In the genomic region with DNA sequence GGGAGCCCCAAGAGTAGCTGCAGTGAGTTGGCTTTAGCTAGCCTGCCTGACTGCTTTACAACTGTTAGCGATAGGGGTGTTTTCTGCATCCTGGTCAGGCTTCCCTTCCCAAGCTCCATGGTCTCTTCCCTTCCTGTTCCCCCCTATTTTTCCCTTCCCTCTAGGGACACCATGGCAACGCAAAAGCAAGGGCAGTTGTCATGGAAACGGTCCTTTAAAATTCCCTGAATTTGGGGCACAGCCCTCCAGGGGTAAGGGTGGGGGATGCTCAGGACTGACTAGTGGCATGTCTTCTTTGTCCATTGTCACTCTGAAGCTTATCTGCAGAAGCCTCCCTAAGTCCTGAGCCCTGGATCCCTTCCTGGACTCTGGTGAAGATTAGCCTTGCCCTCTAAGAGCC, we compare ENCODE assay signal across 16 mouse cellular contexts. TPM values are rescaled to one million over a fixed set of nuclear protein-coding genes. Genes with fewer than 3 reads are reported as not detected.
DNase-seq lines count a peak whose midpoint lies in the region; ATAC-seq and TF ChIP-seq lines count a peak whose summit lies in the region.
"Had no signal": no experiment of that assay in that cellular context is flagged by ENCODE, and none has a peak within 500 bp of the region (broad histone marks: within the 10 kb centered on the region; RNA-seq: fewer than 3 reads in every experiment).

No protein-coding gene starts in this region.

- H3K4me1 ChIP-seq in E14TG2a.4 (replicated peaks; ENCODE audit: low read depth, low read length), result peaks cover 82% of the 10 kb centered on the region
- peaks cover 37% of the 10 kb centered on the region for H3K4me1 ChIP-seq in hindbrain, embryonic 12.5 days
- H3K4me1 ChIP-seq in midbrain, embryonic 14.5 days (ENCODE audit: control insufficient read depth, insufficient read depth, low read length), result peaks cover 36% of the 10 kb centered on the region

- H3K4me2 ChIP-seq in hindbrain, embryonic 12.5 days (replicated peaks), result no peak overlapping the region
- no peak overlapping the region for H3K4me2 ChIP-seq in midbrain, embryonic 14.5 days (ENCODE audit: low read length)
- H3K4me2 ChIP-seq: neural tube, embryonic 12.5 days had no signal

- no peaks in the 10 kb centered on the region for H3K27me3 ChIP-seq in E14TG2a.4 (ENCODE audit: insufficient read depth, low read length)
- H3K27me3 ChIP-seq in hindbrain, embryonic 12.5 days, result no peaks in the 10 kb centered on the region
- no peaks in the 10 kb centered on the region for H3K27me3 ChIP-seq in midbrain, embryonic 14.5 days (ENCODE audit: control insufficient read depth, insufficient read depth, low read length)
- H3K27me3 ChIP-seq: neural tube, embryonic 12.5 days; Patski had no signal

- peak; percentile 65 for DNase-seq in R1 (ENCODE audit: low read depth, low spot score)
- DNase-seq in midbrain, embryonic 14.5 days, result peak; percentile 60
- no peak for DNase-seq in heart, postnatal 10 days
- DNase-seq in heart, postnatal 4 days, result no peak
- no peak for DNase-seq in left cerebral cortex, adult 8-10 months (ENCODE audit: low spot score in 2 of 2)
- DNase-seq: kidney, postnatal 10 days; thymus, postnatal 25 days had no signal

- TF ChIP-seq CTCF in E14TG2a.4 (conservative IDR thresholded peaks at IDR 0.05; ENCODE audit: low read length), result no peak

- peak overlapping the region; percentile 54 for H3K4me3 ChIP-seq in E14TG2a.4 (replicated peaks; ENCODE audit: low read length)
- H3K4me3 ChIP-seq in hindbrain, embryonic 12.5 days, result no peak overlapping the region
- H3K4me3 ChIP-seq in midbrain, embryonic 14.5 days (replicated peaks; ENCODE audit: low read depth, low read length), result no peak overlapping the region
- H3K4me3 ChIP-seq: neural tube, embryonic 12.5 days had no signal

- no peak for ATAC-seq in hindbrain, embryonic 12.5 days (ENCODE audit: low FRiP score)
- no peak for ATAC-seq in midbrain, embryonic 14.5 days (ENCODE audit: low FRiP score, low TSS enrichment)
- ATAC-seq: CD4-positive, CD25-positive, alpha-beta regulatory T cell, adult 4 months; Patski had no signal

- H3K9me3 ChIP-seq in E14TG2a.4 (ENCODE audit: low read length), result no peaks in the 10 kb centered on the region
- H3K9me3 ChIP-seq in hindbrain, embryonic 12.5 days (replicated peaks), result no peaks in the 10 kb centered on the region
- no peaks in the 10 kb centered on the region for H3K9me3 ChIP-seq in midbrain, embryonic 14.5 days (ENCODE audit: control insufficient read depth, low read length)
- H3K9me3 ChIP-seq: neural tube, embryonic 12.5 days had no signal

- H3K27ac ChIP-seq in hindbrain, embryonic 12.5 days, result peak overlapping the region; percentile 53; the same call in 1 of the 2 replicates
- 0 out of 2 replicates have a peak overlapping the region, but pooled peaks have one; percentile 3 for H3K27ac ChIP-seq in midbrain, embryonic 14.5 days (replicated peaks; ENCODE audit: low read depth, low read length)
- H3K27ac ChIP-seq: neural tube, embryonic 12.5 days had no signal

- H3K9ac ChIP-seq in hindbrain, embryonic 12.5 days, result no peak overlapping the region
- no peak overlapping the region for H3K9ac ChIP-seq in midbrain, embryonic 14.5 days (replicated peaks; ENCODE audit: low read length)
- H3K9ac ChIP-seq: neural tube, embryonic 12.5 days had no signal

- intact Hi-C loops in heart, postnatal 10 days (cut with DNase I), result no loop called here

- 34% methylated on average over 3 of the region's 3 CpGs for WGBS in hindbrain, embryonic 12.5 days
- 18% methylated on average over 3 of the region's 3 CpGs for WGBS in midbrain, embryonic 14.5 days

- peaks cover 50% of the 10 kb centered on the region for H3K36me3 ChIP-seq in E14TG2a.4 (ENCODE audit: insufficient read depth, low read length)
- peaks cover 54% of the 10 kb centered on the region for H3K36me3 ChIP-seq in hindbrain, embryonic 12.5 days
- H3K36me3 ChIP-seq in midbrain, embryonic 14.5 days (ENCODE audit: control insufficient read depth, insufficient read depth, low read length), result peaks cover 54% of the 10 kb centered on the region

RNA-seq across cellular contexts. Expression of gene Ppp1r1a, which starts 14.6 kb away (rescaled TPM):
- polyA plus RNA-seq in hindbrain, embryonic 12.5 days (2016; fragmentation: Nextera tagmentation; extraction: Ambion mirVana), result 55.2 and 56.1 TPM in 2 replicates
- polyA plus RNA-seq in midbrain, embryonic 14.5 days (2014; fragmentation: Nextera tagmentation; extraction: Ambion mirVana), result 110 and 146 TPM in 2 replicates
- total RNA-seq in heart, postnatal 10 days (2021), result 10 to 100 TPM; 14.8 to 18.0 TPM
- 10 to 100 TPM; 26.9 to 31.4 TPM for total RNA-seq in heart, postnatal 4 days (2021)
- 100 to 1,000 TPM; 127 to 151 (median 142) TPM for total RNA-seq in left cerebral cortex, adult 8-10 months (2022)
- polyA plus RNA-seq: CD4-positive, CD25-positive, alpha-beta regulatory T cell, adult 4 months had no signal

RNA-seq across cellular contexts. Expression of gene Pde1b, which starts 20.3 kb away (rescaled TPM):
- 51.6 and 54.2 TPM in 2 replicates for polyA plus RNA-seq in hindbrain, embryonic 12.5 days (2016; fragmentation: Nextera tagmentation; extraction: Ambion mirVana)
- polyA plus RNA-seq in midbrain, embryonic 14.5 days (2014; fragmentation: Nextera tagmentation; extraction: Ambion mirVana), result 81.6 and 90.8 TPM in 2 replicates
- 1 to 10 TPM; 2.7 to 2.8 TPM for total RNA-seq in heart, postnatal 10 days (2021)
- 1 to 10 TPM; 1.8 to 2.2 TPM for total RNA-seq in heart, postnatal 4 days (2021)
- 100 to 1,000 TPM; 284 to 347 (median 325) TPM for total RNA-seq in left cerebral cortex, adult 8-10 months (2022)

RNA-seq across cellular contexts. Expression of gene Glycam1, which starts 41.7 kb away (rescaled TPM):
- polyA plus RNA-seq in hindbrain, embryonic 12.5 days (2016; fragmentation: Nextera tagmentation; extraction: Ambion mirVana), result not detected in 2 replicates
- polyA plus RNA-seq in midbrain, embryonic 14.5 days (2014; fragmentation: Nextera tagmentation; extraction: Ambion mirVana), result not detected in 2 replicates
- total RNA-seq in heart, postnatal 10 days (2021), result not detected
- total RNA-seq in heart, postnatal 4 days (2021), result not detected
- not detected for total RNA-seq in left cerebral cortex, adult 8-10 months (2022)
- total RNA-seq: adrenal gland, adult 18-20 months had no signal
- polyA plus RNA-seq: CD4-positive, CD25-positive, alpha-beta regulatory T cell, adult 4 months; limb, embryonic 11.5 days; liver, embryonic 16.5 days; neural tube, embryonic 12.5 days; Patski; stomach, embryonic 14.5 days had no signal

Comparison
In these comparisons a context has a peak if more than half of its experiments do, and no peak if none do; other contexts are left out.
1. DNase-seq: peak in R1 (single experiment) and midbrain, embryonic 14.5 days (single experiment); none in heart, postnatal 10 days (0 of 2), heart, postnatal 4 days (single experiment) and left cerebral cortex, adult 8-10 months (0 of 2).
2. RNA of gene Pde1b, which starts 20.3 kb away (total RNA-seq): 284 to 347 TPM in left cerebral cortex, adult 8-10 months; 2.7 to 2.8 TPM in heart, postnatal 10 days and 1.8 to 2.2 TPM in heart, postnatal 4 days; every median in the first group is over 10 times any median in the second.